ENCODE assay signal across 8 mouse cellular contexts in genomic region chr1:36279202-36279601, GRCm38 (mm10). TPM values are rescaled to one million over a fixed set of nuclear protein-coding genes. Genes with fewer than 3 reads are reported as not detected.
DNase-seq lines count a peak whose midpoint lies in the region.

No protein-coding gene starts in this region.

- DNase-seq in ES-CJ7 (ENCODE audit: low read depth, low spot score) = peak; percentile 85
- peak; percentile 80 to 87 for DNase-seq in adrenal gland, adult 18-20 months (ENCODE audit: low spot score in 2 of 2)
- peak; percentile 83 for DNase-seq in embryo, embryonic 10 days (ENCODE audit: low spot score)
- DNase-seq in heart, adult 9 months (ENCODE audit: low spot score in 2 of 2) = peak; percentile 54 to 73
- peak; percentile 93 for DNase-seq in kidney, postnatal 4 days
- DNase-seq in lung, postnatal 14 days = peak; percentile 92
- DNase-seq in right cerebral cortex, postnatal 4 days = peak; percentile 94
- DNase-seq in urinary bladder, postnatal 4 days (ENCODE audit: low spot score in 2 of 2) = peak; percentile 58 to 87

RNA-seq across cellular contexts. Expression of gene Neurl3, which starts 4.7 kb away (rescaled TPM):
- total RNA-seq in adrenal gland, adult 18-20 months (2021) = 10 to 100 TPM in 1 of 2 experiments, 1 to 10 TPM in 1; 4.7 to 12.9 TPM

RNA-seq across cellular contexts. Expression of gene Arid5a, which starts 28.3 kb away (rescaled TPM):
- total RNA-seq in adrenal gland, adult 18-20 months (2021) = 1 to 10 TPM; 6.3 to 7.9 TPM

RNA-seq across cellular contexts. Expression of gene Uggt1, which starts 34.7 kb away (rescaled TPM):
- total RNA-seq in adrenal gland, adult 18-20 months (2021) = 10 to 100 TPM; 37.4 to 46.4 TPM

Comparison
In these comparisons a context has a peak if more than half of its experiments do, and no peak if none do; other contexts are left out.
1. Peak in every context shown above with its lines: DNase-seq.